Mouse (Mus musculus): ENCODE measurements at regions not wholly inside any gene's neighbourhood (a gene's known extent, or its start where the extent isn't known, plus 50 kb on each side); places are given as distances from the start of the nearest gene placed in this dataset.

DNA sequence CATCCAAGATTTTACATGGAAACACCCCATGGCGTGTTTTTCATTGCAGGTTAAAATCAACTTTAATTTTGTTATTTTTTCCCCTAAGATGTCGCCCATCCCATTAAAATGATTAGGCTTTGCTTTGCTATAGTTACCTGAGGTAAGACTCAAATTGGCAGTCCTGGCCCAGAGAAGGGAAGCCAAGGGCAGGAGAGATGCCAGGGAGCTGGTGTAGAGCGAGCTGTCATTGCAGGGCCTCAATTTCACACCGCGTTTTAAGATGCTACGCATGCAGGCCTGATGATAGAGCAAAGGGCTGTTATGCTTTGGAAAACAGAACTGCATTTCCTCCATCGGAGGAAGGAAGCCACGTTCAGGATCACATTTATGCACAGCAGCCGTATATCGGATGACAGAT is 852.7 kb upstream of the Sox9 start:
- ATAC-seq (ENCODE audit: insufficient read depth, low read depth) (no peak), DNase-seq (ENCODE audit: low spot score) (no peak)
- no peak overlapping the region for H3K27ac ChIP-seq (ENCODE audit: low read depth)
- H3K9ac ChIP-seq (replicated peaks; ENCODE audit: low read depth, low read length), result no peak overlapping the region
- H3K4me2 ChIP-seq (ENCODE audit: low read depth, low read length), result no peak overlapping the region
- 73% methylated on average over 10 of the region's 10 CpGs for WGBS
- TF ChIP-seq EP300 (IDR thresholded peaks at IDR 0.05; ENCODE audit: low read depth) (no peak), CTCF (IDR thresholded peaks at IDR 0.05; ENCODE audit: low read depth) (no peak)
- H3K4me1 ChIP-seq (ENCODE audit: control insufficient read depth, insufficient read depth), result no peaks in the 10 kb centered on the region
- no peaks in the 10 kb centered on the region for H3K9me3 ChIP-seq (replicated peaks; ENCODE audit: control insufficient read depth, low read length)
- H3K4me3 ChIP-seq (ENCODE audit: low read depth, low read length), result no peak overlapping the region
- H3K27me3 ChIP-seq (ENCODE audit: control insufficient read depth, insufficient read depth, low read length), result no peaks in the 10 kb centered on the region
- no peaks in the 10 kb centered on the region for H3K36me3 ChIP-seq (replicated peaks; ENCODE audit: control insufficient read depth, insufficient read depth, low read length)

DNA sequence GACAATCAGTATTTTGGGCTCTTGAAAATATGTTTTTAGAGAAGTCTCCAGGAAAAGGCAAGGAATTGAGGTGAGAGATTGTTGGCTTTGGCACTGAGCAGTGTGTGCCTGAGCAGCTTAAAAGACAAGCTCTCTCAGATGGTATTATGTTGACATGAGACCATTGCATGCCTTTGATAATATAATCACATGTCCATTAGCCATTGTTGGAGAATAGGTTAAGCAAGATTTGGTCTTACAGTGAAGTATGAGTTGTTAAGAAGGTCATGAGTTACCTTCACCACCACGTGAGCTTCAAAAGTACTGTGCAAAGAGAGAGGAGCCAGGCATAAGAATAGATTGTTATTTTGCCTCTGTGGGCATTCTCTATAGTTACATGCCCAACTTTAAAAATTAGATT is 850.0 kb upstream of the Sox9 start:
- H3K27me3 ChIP-seq (ENCODE audit: control insufficient read depth, insufficient read depth, low read length), result no peaks in the 10 kb centered on the region
- DNase-seq (ENCODE audit: low spot score), result no peak
- no peaks in the 10 kb centered on the region for H3K9me3 ChIP-seq (replicated peaks; ENCODE audit: control insufficient read depth, low read length)
- ATAC-seq (ENCODE audit: insufficient read depth, low read depth), result no peak
- no peak overlapping the region for H3K9ac ChIP-seq (replicated peaks; ENCODE audit: low read depth, low read length)
- WGBS, result 73% methylated on average over 1 of the region's 1 CpGs
- H3K36me3 ChIP-seq (replicated peaks; ENCODE audit: control insufficient read depth, insufficient read depth, low read length), result no peaks in the 10 kb centered on the region
- no peaks in the 10 kb centered on the region for H3K4me1 ChIP-seq (ENCODE audit: control insufficient read depth, insufficient read depth)
- no peak overlapping the region for H3K4me3 ChIP-seq (ENCODE audit: low read depth, low read length)
- TF ChIP-seq EP300 (IDR thresholded peaks at IDR 0.05; ENCODE audit: low read depth), result no peak
- no peak for TF ChIP-seq CTCF (IDR thresholded peaks at IDR 0.05; ENCODE audit: low read depth)
- no peak overlapping the region for H3K27ac ChIP-seq (ENCODE audit: low read depth)
- no peak overlapping the region for H3K4me2 ChIP-seq (ENCODE audit: low read depth, low read length)

DNA sequence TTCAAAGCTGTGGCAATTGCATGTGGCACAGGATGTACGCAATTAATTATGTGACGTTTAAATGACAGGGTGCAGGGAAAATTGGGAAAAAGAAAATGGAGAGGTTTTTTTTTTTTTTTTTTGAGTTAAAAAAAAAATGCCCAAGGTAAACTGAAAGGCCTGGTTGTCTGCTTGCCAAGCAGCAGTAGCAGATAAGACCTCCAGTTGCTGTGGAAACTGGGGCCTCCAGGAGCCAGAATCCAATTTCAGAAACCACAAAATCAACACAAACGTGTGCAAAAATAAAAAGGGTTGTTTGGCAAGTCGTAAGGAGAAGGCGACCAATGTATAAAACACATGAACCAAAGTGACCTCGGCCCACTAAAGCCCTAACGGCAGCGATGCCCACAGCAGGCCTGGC is 837.7 kb upstream of the Sox9 start:
- WGBS, result 59% methylated on average over 8 of the region's 8 CpGs

DNA sequence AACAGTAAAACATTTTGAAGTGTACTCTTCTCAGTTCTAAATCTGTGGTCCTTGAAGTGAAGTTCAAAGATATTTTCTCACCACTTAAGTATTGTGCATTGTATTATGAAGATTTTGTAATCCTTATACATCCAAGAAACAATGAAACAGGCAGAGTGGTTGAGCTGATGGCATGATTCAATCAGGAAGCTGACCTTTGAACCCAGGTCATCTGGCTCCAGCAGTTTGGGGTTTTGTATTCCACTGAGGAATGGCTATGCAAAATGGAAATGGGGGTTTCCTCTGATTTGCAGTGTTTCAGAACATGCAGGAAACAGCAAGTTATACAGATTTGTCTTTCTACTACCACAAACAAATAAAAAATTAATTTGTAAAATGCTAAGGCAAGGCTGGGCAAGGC is 836.2 kb upstream of the Sox9 start:
- no peak overlapping the region for H3K4me3 ChIP-seq (ENCODE audit: low read depth, low read length)
- no peak for ATAC-seq (ENCODE audit: insufficient read depth, low read depth)
- H3K9ac ChIP-seq (replicated peaks; ENCODE audit: low read depth, low read length), result no peak overlapping the region
- no peak for DNase-seq (ENCODE audit: low spot score)
- H3K27me3 ChIP-seq (ENCODE audit: control insufficient read depth, insufficient read depth, low read length), result no peaks in the 10 kb centered on the region
- H3K4me2 ChIP-seq (ENCODE audit: low read depth, low read length), result no peak overlapping the region
- no peaks in the 10 kb centered on the region for H3K4me1 ChIP-seq (ENCODE audit: control insufficient read depth, insufficient read depth)
- H3K36me3 ChIP-seq (replicated peaks; ENCODE audit: control insufficient read depth, insufficient read depth, low read length), result no peaks in the 10 kb centered on the region
- H3K9me3 ChIP-seq (replicated peaks; ENCODE audit: control insufficient read depth, low read length), result no peaks in the 10 kb centered on the region
- no peak overlapping the region for H3K27ac ChIP-seq (ENCODE audit: low read depth)
- TF ChIP-seq EP300 (IDR thresholded peaks at IDR 0.05; ENCODE audit: low read depth) (no peak), CTCF (IDR thresholded peaks at IDR 0.05; ENCODE audit: low read depth) (no peak)

More for the DNA sequence above, 837.7 kb upstream of the Sox9 start:
- H3K4me2 ChIP-seq (ENCODE audit: low read depth, low read length), result no peak overlapping the region
- DNase-seq (ENCODE audit: low spot score), result no peak
- no peak for TF ChIP-seq CTCF (IDR thresholded peaks at IDR 0.05; ENCODE audit: low read depth)
- TF ChIP-seq EP300 (IDR thresholded peaks at IDR 0.05; ENCODE audit: low read depth), result no peak
- H3K27me3 ChIP-seq (ENCODE audit: control insufficient read depth, insufficient read depth, low read length), result no peaks in the 10 kb centered on the region
- H3K4me3 ChIP-seq (ENCODE audit: low read depth, low read length), result no peak overlapping the region
- H3K4me1 ChIP-seq (ENCODE audit: control insufficient read depth, insufficient read depth), result no peaks in the 10 kb centered on the region
- no peak overlapping the region for H3K27ac ChIP-seq (ENCODE audit: low read depth)
- H3K9ac ChIP-seq (replicated peaks; ENCODE audit: low read depth, low read length), result no peak overlapping the region
- H3K36me3 ChIP-seq (replicated peaks; ENCODE audit: control insufficient read depth, insufficient read depth, low read length), result no peaks in the 10 kb centered on the region
- no peak for ATAC-seq (ENCODE audit: insufficient read depth, low read depth)
- no peaks in the 10 kb centered on the region for H3K9me3 ChIP-seq (replicated peaks; ENCODE audit: control insufficient read depth, low read length)

DNA sequence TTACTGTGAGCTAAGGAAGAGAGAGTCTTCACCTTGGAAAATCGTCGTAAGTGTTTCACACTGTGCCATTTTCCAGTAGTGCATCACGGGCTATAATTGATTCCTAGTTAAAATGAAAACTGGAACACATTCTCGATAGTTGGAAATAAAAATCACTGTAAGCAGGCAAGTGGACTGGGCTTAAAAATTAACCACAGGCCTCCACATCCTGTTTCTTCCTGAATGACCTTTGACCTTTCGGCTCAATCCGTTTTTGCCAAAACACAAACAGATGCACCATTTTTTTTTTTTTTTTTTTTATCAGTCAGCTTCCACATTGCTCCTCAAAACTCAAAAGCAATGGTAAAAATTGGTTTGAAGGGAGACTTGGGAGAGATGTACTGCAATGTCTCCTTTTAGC is 834.4 kb upstream of the Sox9 start:
- DNase-seq (ENCODE audit: low spot score) (no peak), ATAC-seq (ENCODE audit: insufficient read depth, low read depth) (no peak)
- no peak for TF ChIP-seq CTCF (IDR thresholded peaks at IDR 0.05; ENCODE audit: low read depth)
- Histone ChIP-seq H3K27ac (ENCODE audit: low read depth) (no peak overlapping the region), H3K4me3 (ENCODE audit: low read depth, low read length) (no peak overlapping the region), H3K36me3 (replicated peaks; ENCODE audit: control insufficient read depth, insufficient read depth, low read length) (no peaks in the 10 kb centered on the region), H3K4me1 (ENCODE audit: control insufficient read depth, insufficient read depth) (no peaks in the 10 kb centered on the region), H3K4me2 (ENCODE audit: low read depth, low read length) (no peak overlapping the region), H3K9ac (replicated peaks; ENCODE audit: low read depth, low read length) (no peak overlapping the region), H3K9me3 (replicated peaks; ENCODE audit: control insufficient read depth, low read length) (no peaks in the 10 kb centered on the region), H3K27me3 (ENCODE audit: control insufficient read depth, insufficient read depth, low read length) (no peaks in the 10 kb centered on the region)
- 81% methylated on average over 6 of the region's 6 CpGs for WGBS

DNA sequence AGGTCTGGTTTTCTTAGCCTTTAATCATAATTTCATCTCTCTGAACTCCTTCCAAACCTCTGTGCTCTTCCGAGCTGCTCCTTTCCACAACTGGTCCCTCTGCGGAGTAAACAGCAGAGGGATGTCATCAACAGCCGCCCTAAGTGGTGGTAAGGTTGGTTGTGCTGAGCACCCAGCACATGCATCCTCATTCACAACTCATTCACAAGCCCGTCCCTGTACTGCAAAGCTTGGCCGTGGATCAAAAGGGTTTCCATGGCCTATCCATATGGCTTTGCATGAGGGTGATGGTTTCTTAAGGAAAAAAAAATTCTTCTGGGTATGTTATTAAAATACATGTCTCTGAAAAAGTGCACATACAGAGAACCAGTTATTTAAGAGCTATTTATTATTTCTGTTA is 828.6 kb upstream of the Sox9 start:
- H3K9ac ChIP-seq (replicated peaks; ENCODE audit: low read depth, low read length), result no peak overlapping the region
- no peaks in the 10 kb centered on the region for H3K27me3 ChIP-seq (ENCODE audit: control insufficient read depth, insufficient read depth, low read length)
- 65% methylated on average over 5 of the region's 5 CpGs for WGBS
- ATAC-seq (ENCODE audit: insufficient read depth, low read depth) (no peak), DNase-seq (ENCODE audit: low spot score) (no peak)
- TF ChIP-seq CTCF (IDR thresholded peaks at IDR 0.05; ENCODE audit: low read depth), result no peak
- no peak for TF ChIP-seq EP300 (IDR thresholded peaks at IDR 0.05; ENCODE audit: low read depth)
- no peaks in the 10 kb centered on the region for H3K9me3 ChIP-seq (replicated peaks; ENCODE audit: control insufficient read depth, low read length)
- H3K4me1 ChIP-seq (ENCODE audit: control insufficient read depth, insufficient read depth), result no peaks in the 10 kb centered on the region
- H3K4me2 ChIP-seq (ENCODE audit: low read depth, low read length), result no peak overlapping the region
- no peak overlapping the region for H3K4me3 ChIP-seq (ENCODE audit: low read depth, low read length)
- no peak overlapping the region for H3K27ac ChIP-seq (ENCODE audit: low read depth)
- H3K36me3 ChIP-seq (replicated peaks; ENCODE audit: control insufficient read depth, insufficient read depth, low read length), result no peaks in the 10 kb centered on the region
